Mouse (Mus musculus) liver, embryonic 15.5 days (tissue): ENCODE results near the gene Tnfaip1. TPM values are rescaled to one million over a fixed set of nuclear protein-coding genes. Genes with fewer than 3 reads are reported as not detected.

Experiments
- ATAC-seq: fragments of 200-750 bp; cut with Nextera tagmentation; 2 replicates; pipeline ENCODE4 v1.8.0; 2017; ENCODE audit warnings: moderate number of reproducible peaks, mild to moderate bottlenecking, moderate library complexity; ENCODE audit not compliant: insufficient read depth
- H3K27ac ChIP-seq: fragments of 300-500 bp; sonication (generic); replicated peaks from 2 replicates; pipeline ENCODE4 v1.5.1; 2015; ENCODE audit warnings: mild to moderate bottlenecking, inconsistent platforms
- H3K27me3 ChIP-seq: fragments of 300-500 bp; sonication (generic); 2 replicates; pipeline ENCODE4 v1.6.1; 2015; ENCODE audit warnings: mild to moderate bottlenecking, inconsistent platforms
- H3K36me3 ChIP-seq: fragments of 300-500 bp; sonication (generic); replicated peaks from 2 replicates; pipeline ENCODE4 v1.6.1; 2015; ENCODE audit warnings: moderate library complexity, mild to moderate bottlenecking, inconsistent platforms
- H3K4me1 ChIP-seq: fragments of 300-500 bp; sonication (generic); replicated peaks from 2 replicates; pipeline ENCODE4 v1.6.1; 2015; ENCODE audit warnings: inconsistent platforms
- H3K4me2 ChIP-seq: fragments of 300-500 bp; sonication (generic); 2 replicates; pipeline ENCODE4 v1.6.1; 2015; ENCODE audit warnings: moderate library complexity, mild to moderate bottlenecking, inconsistent platforms
- H3K4me3 ChIP-seq: fragments of 300-500 bp; sonication (generic); replicated peaks from 2 replicates; pipeline ENCODE4 v1.5.1; 2015; ENCODE audit warnings: mild to moderate bottlenecking, inconsistent platforms
- H3K9ac ChIP-seq: fragments of 300-500 bp; sonication (generic); 2 replicates; pipeline ENCODE4 v1.6.1; 2015; ENCODE audit warnings: moderate library complexity, mild to moderate bottlenecking, inconsistent platforms
- H3K9me3 ChIP-seq: fragments of 300-500 bp; sonication (generic); replicated peaks from 2 replicates; pipeline ENCODE4 v1.6.1; 2016; ENCODE audit warnings: inconsistent platforms
- WGBS: fragments of 180-500 bp; shearing (Covaris S2); methylation state at CpG from one replicate; pipeline ENCODE4 v1.1.7; 2015; ENCODE audit warnings: mixed read lengths; ENCODE audit not compliant: insufficient replicate concordance; 5-methylcytosine and 5-hydroxymethylcytosine counted together
- polyA plus RNA-seq: library from polyadenylated mRNA; unstranded; fragments of >200 nt; fragmentation: Nextera tagmentation; extraction: Ambion mirVana; gene quantifications from 2 replicates; pipeline ENCODE4 v1.2.1, GENCODE M21; 2015

Gene Tnfaip1
- polyA plus RNA-seq, 1 experiment from 2014 or later = 14.9 TPM

DNA sequence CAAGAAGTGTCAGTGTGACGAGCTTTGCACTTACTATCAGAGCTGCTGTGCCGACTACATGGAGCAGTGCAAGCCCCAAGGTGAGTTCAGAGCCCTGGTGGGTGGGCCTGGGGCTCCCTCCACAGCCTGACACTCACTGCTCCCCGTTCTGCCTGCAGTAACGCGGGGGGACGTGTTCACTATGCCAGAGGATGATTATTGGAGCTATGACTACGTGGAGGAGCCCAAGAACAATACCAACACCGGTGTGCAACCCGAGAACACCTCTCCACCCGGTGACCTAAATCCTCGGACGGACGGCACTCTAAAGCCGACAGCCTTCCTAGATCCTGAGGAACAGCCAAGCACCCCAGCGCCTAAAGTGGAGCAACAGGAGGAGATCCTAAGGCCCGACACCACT is 36.6 kb downstream of the Tnfaip1 start:
- Histone ChIP-seq H3K9ac (peak overlapping the region; percentile 37), H3K27me3 (peaks cover 71% of the 10 kb centered on the region), H3K4me1 (peaks cover 22% of the 10 kb centered on the region), H3K27ac (peak overlapping the region; percentile 75), H3K4me3 (peak overlapping the region; percentile 50), H3K9me3 (no peaks in the 10 kb centered on the region), H3K36me3 (no peaks in the 10 kb centered on the region), H3K4me2 (peak overlapping the region; percentile 33)
- ATAC-seq = 0 out of 2 replicates have a peak, but pooled peaks have one; percentile 1
- WGBS = 34% methylated on average over 16 of the region's 16 CpGs

DNA sequence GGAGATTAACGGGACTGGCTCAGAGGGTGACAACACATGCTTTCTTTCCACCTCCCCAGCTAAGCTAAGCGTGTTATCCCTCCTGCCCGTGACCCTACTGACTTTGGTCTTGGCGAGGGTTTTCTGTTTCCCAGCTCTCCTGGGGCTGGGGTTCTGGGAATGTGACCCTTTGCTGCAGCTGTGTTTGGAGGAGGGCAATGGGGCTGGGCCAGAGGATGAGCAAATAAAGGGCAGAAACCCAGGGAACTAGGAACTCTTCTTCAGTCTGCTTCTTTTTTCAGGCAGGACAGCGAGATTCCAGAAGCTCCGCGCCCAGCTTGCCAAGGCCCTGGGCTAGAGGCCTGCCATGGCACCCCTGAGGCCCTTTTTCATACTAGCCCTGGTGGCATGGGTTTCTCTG is 37.1 kb downstream of the Tnfaip1 start, which contains the start of gene Vtn:
Vtn (plus strand) TSS at position 88 of the 400 bp plus-strand sequence.
- Histone ChIP-seq H3K36me3 (no peaks in the 10 kb centered on the region), H3K27ac (peak within 1 kb of the TSS; percentile 75), H3K9me3 (no peaks in the 10 kb centered on the region), H3K4me1 (peaks cover 22% of the 10 kb centered on the region), H3K4me2 (peak within 1 kb of the TSS; percentile 69), H3K27me3 (peaks cover 76% of the 10 kb centered on the region), H3K9ac (peak within 1 kb of the TSS; percentile 37), H3K4me3 (peak within 1 kb of the TSS; percentile 50)
- peak; percentile 60 for ATAC-seq
- 50% methylated on average over 7 of the region's 7 CpGs for WGBS

DNA sequence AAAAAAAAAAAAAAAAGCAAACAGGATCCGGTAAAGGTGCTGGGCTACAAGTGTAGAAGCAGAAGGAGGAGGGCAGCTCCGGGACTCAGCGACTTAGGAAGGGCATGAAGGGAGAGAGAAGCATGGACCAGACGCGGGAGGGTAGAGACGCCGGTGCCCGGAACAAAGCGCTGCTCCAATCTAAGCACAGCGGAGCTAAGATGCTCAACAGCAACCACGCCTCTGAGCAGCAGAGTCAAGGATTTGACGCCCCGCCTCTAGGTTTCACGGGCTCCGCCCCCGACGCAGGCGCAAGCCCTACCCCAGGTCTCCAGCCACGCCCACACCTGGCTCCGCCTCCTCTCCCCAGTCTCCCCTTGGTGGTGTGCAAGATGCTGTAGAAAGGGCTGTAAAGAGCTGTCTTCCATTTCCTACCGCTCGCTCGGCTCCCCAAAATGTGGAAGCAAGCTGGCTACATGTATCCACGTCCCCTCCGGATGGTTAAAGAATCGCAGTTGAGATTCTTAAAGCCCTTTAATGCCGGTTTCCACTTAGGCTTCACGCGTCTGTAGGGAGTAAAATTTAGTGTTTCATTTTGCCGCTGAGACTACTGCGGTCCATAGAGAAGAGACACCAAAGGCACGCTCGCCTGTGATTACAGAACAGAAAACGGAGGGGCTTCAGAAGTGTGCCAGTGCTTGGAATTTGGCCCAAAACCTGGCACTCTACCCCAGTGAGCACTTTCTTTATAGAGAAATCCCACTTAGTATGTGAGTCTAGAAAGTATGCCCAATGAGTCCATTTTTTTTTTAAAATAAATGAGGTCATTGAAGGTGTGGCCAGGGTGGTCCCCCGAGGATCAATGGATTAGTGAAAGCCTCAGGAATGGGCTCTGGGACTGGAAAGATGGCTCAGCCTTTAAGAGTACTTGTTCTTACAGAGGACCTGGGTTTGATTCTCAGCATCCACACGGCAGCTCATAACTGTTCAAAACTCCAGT is 38.3 kb downstream of the Tnfaip1 start, which contains the start of gene Sarm1:
Sarm1 (minus strand) TSS at position 211 of the 979 bp plus-strand sequence.
- ATAC-seq = peak; percentile 66
- H3K36me3 ChIP-seq = no peaks in the 10 kb centered on the region
- H3K27me3 ChIP-seq = peaks cover 81% of the 10 kb centered on the region
- H3K4me1 ChIP-seq = peaks cover 22% of the 10 kb centered on the region
- H3K27ac ChIP-seq = peak within 1 kb of the TSS; percentile 53
- H3K9ac ChIP-seq = no peak within 1 kb of the TSS
- H3K9me3 ChIP-seq = no peaks in the 10 kb centered on the region
- peak within 1 kb of the TSS; percentile 47 for H3K4me3 ChIP-seq
- WGBS = 3% methylated on average over 36 of the region's 36 CpGs
- H3K4me2 ChIP-seq = peak within 1 kb of the TSS; percentile 69

DNA sequence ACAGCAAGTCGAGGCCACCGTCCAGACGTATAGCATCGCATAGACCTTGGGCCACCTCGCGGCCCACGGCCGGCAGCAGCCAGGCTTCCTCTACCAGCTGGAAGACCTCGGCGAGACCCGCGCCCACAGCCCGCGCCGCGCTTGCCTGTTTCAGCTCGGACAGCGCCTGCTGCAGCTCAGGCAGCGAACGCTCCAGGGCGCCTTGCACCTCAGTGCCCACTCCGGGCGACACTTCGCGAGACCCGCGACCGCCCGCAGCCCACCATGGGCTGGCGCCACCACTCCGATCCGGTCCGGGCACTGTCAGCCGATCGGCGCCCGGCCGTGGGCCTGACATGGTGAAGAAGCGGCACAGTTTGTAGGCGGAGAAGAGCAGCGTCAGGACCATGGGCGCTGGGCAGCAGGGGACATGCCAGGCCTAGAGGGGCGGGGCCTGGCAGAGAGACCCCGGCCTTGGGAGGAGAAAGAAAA is 39.0 kb downstream of the Tnfaip1 start:
- ATAC-seq = no peak
- H3K36me3 ChIP-seq = no peaks in the 10 kb centered on the region
- no peaks in the 10 kb centered on the region for H3K9me3 ChIP-seq
- H3K4me2 ChIP-seq = peak overlapping the region; percentile 69
- H3K4me3 ChIP-seq = peak overlapping the region; percentile 47
- no peak overlapping the region for H3K27ac ChIP-seq
- no peak overlapping the region for H3K9ac ChIP-seq
- H3K27me3 ChIP-seq = peaks cover 86% of the 10 kb centered on the region
- peaks cover 18% of the 10 kb centered on the region for H3K4me1 ChIP-seq
- WGBS = 2% methylated on average over 44 of the region's 44 CpGs

- no peak overlapping the region for H3K9ac ChIP-seq
- peaks cover 89% of the 10 kb centered on the region for H3K27me3 ChIP-seq
- no peaks in the 10 kb centered on the region for H3K36me3 ChIP-seq
- H3K9me3 ChIP-seq = no peaks in the 10 kb centered on the region
- 7% methylated on average over 6 of the region's 6 CpGs for WGBS
- no peak overlapping the region for H3K4me2 ChIP-seq
- no peak overlapping the region for H3K27ac ChIP-seq
- no peak for ATAC-seq
- peaks cover 18% of the 10 kb centered on the region for H3K4me1 ChIP-seq
- no peak overlapping the region for H3K4me3 ChIP-seq
Observed at GRCm38 (mm10) chr11:78495904-78496303, 40.2 kb downstream of the Tnfaip1 start.

GRCm38 (mm10) chr11:78490781-78491241 is 45.3 kb downstream of the Tnfaip1 start:
- Histone ChIP-seq H3K4me2 (peak overlapping the region; percentile 45), H3K36me3 (no peaks in the 10 kb centered on the region), H3K27ac (no peak overlapping the region), H3K4me3 (0 out of 2 replicates have a peak overlapping the region, but pooled peaks have one; percentile 20), H3K4me1 (0 out of 2 replicates have a peak, but pooled peaks cover 3% of the 10 kb centered on the region), H3K9ac (no peak overlapping the region), H3K27me3 (peaks cover 87% of the 10 kb centered on the region), H3K9me3 (no peaks in the 10 kb centered on the region)
- WGBS = 9% methylated on average over 48 of the region's 48 CpGs
- no peak for ATAC-seq

GRCm38 (mm10) chr11:78488168-78488567 is 48.0 kb downstream of the Tnfaip1 start:
- Histone ChIP-seq H3K4me1 (0 out of 2 replicates have a peak, but pooled peaks cover 3% of the 10 kb centered on the region), H3K9me3 (no peaks in the 10 kb centered on the region)
- no peak for ATAC-seq

GRCm38 (mm10) chr11:78483639-78484038 is 52.5 kb downstream of the Tnfaip1 start:
- 37% methylated on average over 7 of the region's 7 CpGs for whole genome bisulfite sequencing
- H3K9ac ChIP-seq = no peak overlapping the region
- H3K27me3 ChIP-seq = peaks cover 50% of the 10 kb centered on the region
- no peak overlapping the region for H3K27ac ChIP-seq
- no peak overlapping the region for H3K4me3 ChIP-seq
- no peak for ATAC-seq
- H3K4me2 ChIP-seq = no peak overlapping the region
- H3K36me3 ChIP-seq = no peaks in the 10 kb centered on the region
- H3K4me1 ChIP-seq = no peaks in the 10 kb centered on the region
- no peaks in the 10 kb centered on the region for H3K9me3 ChIP-seq

More at GRCm38 (mm10) chr11:78488168-78488567, 48.0 kb downstream of the Tnfaip1 start:
- 3% methylated on average over 8 of the region's 8 CpGs for whole genome bisulfite sequencing
- H3K27ac ChIP-seq = no peak overlapping the region
- H3K36me3 ChIP-seq = no peaks in the 10 kb centered on the region
- H3K9ac ChIP-seq = no peak overlapping the region
- H3K4me2 ChIP-seq = no peak overlapping the region
- H3K27me3 ChIP-seq = peaks cover 83% of the 10 kb centered on the region
- H3K4me3 ChIP-seq = no peak overlapping the region

- Histone ChIP-seq H3K4me3 (no peak overlapping the region), H3K9ac (no peak overlapping the region), H3K4me1 (no peaks in the 10 kb centered on the region), H3K36me3 (no peaks in the 10 kb centered on the region), H3K27me3 (no peaks in the 10 kb centered on the region), H3K27ac (no peak overlapping the region), H3K9me3 (no peaks in the 10 kb centered on the region), H3K4me2 (no peak overlapping the region)
- 37% methylated on average over 3 of the region's 3 CpGs for whole genome bisulfite sequencing
- ATAC-seq = no peak
Observed at GRCm38 (mm10) chr11:78475289-78475688, 60.8 kb downstream of the Tnfaip1 start.
